Mouse (Mus musculus) olfactory bulb, adult 2 months (tissue): Measurements from ENCODE around the gene Hsf2.

ENCODE experiments used
- CTCF ChIP-seq: fragments of 200-500 bp; IDR thresholded peaks from 2 replicates; pipeline ENCODE4 v1.5.1; 2012; ENCODE audit warnings: low read depth, mild to moderate bottlenecking, low read length, moderate library complexity; ENCODE audit not compliant: insufficient read depth
- POLR2A ChIP-seq: fragments of 200-500 bp; IDR thresholded peaks from 2 replicates; pipeline ENCODE4 v1.6.1; 2012; ENCODE audit warnings: mild to moderate bottlenecking, low read depth, low read length, moderate library complexity; ENCODE audit not compliant: insufficient read depth

GRCm38 (mm10) chr10:57477121-57477843, 8.9 kb upstream of the Hsf2 start:
- TF ChIP-seq POLR2A (no peak), CTCF (no peak)
